Mouse (Mus musculus) testis, adult 2 months (tissue): ENCODE results near the gene Mllt3.

Experiments
- CTCF ChIP-seq: fragments of 200-500 bp; IDR thresholded peaks from 2 replicates; pipeline ENCODE4 v1.5.1; 2012; ENCODE audit warnings: low read depth, mild to moderate bottlenecking, inconsistent platforms, low read length, moderate library complexity; ENCODE audit not compliant: control insufficient read depth, insufficient read depth, insufficient replicate concordance
- POLR2A ChIP-seq: fragments of 200-500 bp; IDR thresholded peaks from 2 replicates; pipeline ENCODE4 v1.6.1; 2012; ENCODE audit warnings: low read depth, mild to moderate bottlenecking, inconsistent platforms, low read length, moderate library complexity; ENCODE audit not compliant: control insufficient read depth

DNA sequence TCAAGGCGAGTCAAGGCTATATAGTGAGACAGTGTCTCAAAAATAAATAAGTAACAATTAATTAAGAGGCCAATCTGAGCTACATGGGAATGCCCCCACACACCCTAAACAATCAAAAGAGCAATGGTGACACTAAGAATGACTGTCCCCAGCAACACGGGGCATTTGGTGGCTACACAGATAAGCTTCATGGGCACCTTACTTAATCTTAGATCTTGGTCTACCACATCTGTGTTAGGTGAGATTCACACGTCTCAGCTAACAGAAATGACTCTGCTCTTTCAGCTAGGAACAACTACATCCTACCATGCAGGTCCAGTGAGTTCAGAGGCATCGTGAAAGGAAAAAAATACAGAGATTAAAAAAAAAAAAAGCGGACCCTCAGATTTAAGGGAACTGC is 22.7 kb downstream of the Mllt3 start:
- TF ChIP-seq POLR2A: no peak
- TF ChIP-seq CTCF: no peak
